Mouse (Mus musculus): Measurements from ENCODE around the gene Tmem170b. TPM values are rescaled to one million over a fixed set of nuclear protein-coding genes. Genes with fewer than 3 reads are reported as not detected.
A peak's percentile ranks its signal among the peaks of the same experiment; 100 is the strongest.

The Tmem170b gene
- 26.6 and 29.4 TPM in 2 replicates for polyA plus RNA-seq (2016; fragmentation: Nextera tagmentation; extraction: Ambion mirVana)

DNA sequence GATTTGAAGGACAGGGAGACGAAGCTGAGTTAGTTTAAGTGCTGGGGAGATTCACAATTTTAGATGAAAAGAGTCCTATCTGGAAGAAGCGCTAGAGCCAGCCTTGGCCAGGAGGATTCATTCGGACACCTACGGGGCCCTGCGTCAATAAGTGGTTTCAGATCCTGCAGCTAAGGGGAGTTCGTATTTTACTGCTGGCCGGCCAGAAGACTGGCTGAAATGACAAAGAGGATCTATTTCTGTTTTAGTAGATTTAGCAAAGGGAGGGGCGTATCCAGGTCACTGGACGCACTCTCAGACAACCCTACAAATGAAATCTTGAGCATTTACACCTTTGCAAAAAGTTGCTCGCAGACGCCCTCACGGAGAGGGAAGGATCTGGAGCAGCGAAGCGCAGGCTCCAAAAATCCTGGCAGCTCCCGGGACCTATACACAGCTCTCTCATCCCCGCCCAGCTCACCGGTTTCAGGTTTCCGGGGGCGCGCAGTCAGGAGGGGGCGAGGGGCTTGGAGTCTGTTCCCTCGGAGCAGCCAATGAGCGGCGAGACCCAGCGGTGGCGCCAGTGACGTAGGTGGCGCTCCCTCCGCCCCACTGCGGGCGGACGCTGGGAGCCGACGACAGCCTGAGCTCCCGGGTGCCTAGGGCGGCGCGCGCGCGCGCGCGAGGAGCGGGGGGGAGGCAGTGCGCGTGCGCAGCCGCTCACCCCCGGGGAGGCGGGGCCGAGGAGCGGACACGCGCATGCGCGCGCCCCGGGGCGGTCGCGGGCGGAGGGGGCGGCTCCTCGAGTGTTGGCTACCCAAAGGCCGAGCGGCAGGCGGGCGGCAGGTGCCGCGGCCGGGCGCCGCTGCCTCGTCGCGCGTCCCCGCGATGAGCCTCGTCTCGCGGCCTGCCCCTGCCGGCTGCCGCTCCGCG, at the start of gene Tmem170b:
Gene Tmem170b, plus strand, starts transcription at position 809 of the 912 bp plus-strand sequence.
- H3K9ac ChIP-seq (replicated peaks) = peak within 1 kb of the TSS; percentile 96
- H3K9me3 ChIP-seq = no peaks in the 10 kb centered on the region
- H3K4me3 ChIP-seq = peak within 1 kb of the TSS; percentile 98
- H3K27me3 ChIP-seq = no peaks in the 10 kb centered on the region
- peak within 1 kb of the TSS; percentile 66 for H3K4me2 ChIP-seq (replicated peaks)
- peak within 1 kb of the TSS; percentile 91 for H3K27ac ChIP-seq (replicated peaks)
- ATAC-seq (ENCODE audit: low FRiP score, low read depth) = peak; percentile 98
- H3K36me3 ChIP-seq = no peaks in the 10 kb centered on the region
- peaks cover 21% of the 10 kb centered on the region for H3K4me1 ChIP-seq
- 1% methylated on average over 54 of the region's 87 CpGs for WGBS

DNA sequence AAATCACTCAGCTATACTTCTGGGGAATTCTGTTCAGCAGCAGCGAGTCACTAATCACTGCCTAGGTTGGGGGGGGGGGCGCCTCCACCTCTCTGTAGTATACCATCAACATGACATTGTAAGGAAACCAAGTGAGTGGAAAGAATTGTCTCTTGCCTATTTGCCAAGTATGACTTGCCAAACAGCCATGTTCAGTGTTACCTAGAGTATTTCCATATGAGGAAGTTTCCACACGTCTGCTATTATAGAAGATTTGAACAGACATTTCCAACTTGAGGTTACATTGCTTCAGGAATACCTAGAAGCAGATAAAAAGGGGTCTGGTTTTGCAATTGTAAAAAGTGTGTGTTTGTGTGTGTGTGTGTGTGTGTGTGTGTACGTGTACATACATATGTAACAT, 44.7 kb upstream of the Tmem170b start:
- Histone ChIP-seq H3K27me3 (0 out of 2 replicates have a peak, but pooled peaks cover 5% of the 10 kb centered on the region), H3K36me3 (no peaks in the 10 kb centered on the region), H3K4me3 (no peak overlapping the region), H3K9ac (replicated peaks) (no peak overlapping the region), H3K4me2 (replicated peaks) (no peak overlapping the region), H3K4me1 (no peaks in the 10 kb centered on the region), H3K9me3 (no peaks in the 10 kb centered on the region), H3K27ac (replicated peaks) (no peak overlapping the region)
- 89% methylated on average over 4 of the region's 4 CpGs for WGBS
- no peak for ATAC-seq (ENCODE audit: low FRiP score, low read depth)

DNA sequence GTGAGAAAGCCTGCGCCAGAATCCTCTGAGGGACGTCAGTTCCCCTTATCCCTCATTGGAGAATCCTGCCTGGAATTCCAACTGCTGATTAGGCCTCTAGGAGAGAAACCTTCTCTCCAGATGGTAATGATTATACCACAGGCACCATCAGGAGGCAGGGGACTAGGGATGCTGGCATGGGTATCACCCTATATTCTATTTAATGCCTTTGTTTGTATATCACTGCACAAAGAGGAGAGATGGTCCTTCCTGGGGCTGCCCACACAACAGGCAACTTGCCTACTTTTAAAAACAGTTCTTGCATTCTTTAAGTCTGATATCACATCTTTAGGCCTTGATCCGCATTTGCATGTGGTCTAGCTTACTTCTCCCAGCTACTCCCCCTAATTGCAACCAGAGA, 37.3 kb upstream of the Tmem170b start:
- H3K4me2 ChIP-seq (replicated peaks) = no peak overlapping the region
- WGBS = 93% methylated on average over 3 of the region's 3 CpGs
- H3K4me3 ChIP-seq = no peak overlapping the region
- no peaks in the 10 kb centered on the region for H3K36me3 ChIP-seq
- H3K27me3 ChIP-seq = 0 out of 2 replicates have a peak, but pooled peaks cover 4% of the 10 kb centered on the region
- H3K9me3 ChIP-seq = no peaks in the 10 kb centered on the region
- H3K9ac ChIP-seq (replicated peaks) = no peak overlapping the region
- no peak for ATAC-seq (ENCODE audit: low FRiP score, low read depth)
- peaks cover 10% of the 10 kb centered on the region for H3K4me1 ChIP-seq
- H3K27ac ChIP-seq (replicated peaks) = no peak overlapping the region

DNA sequence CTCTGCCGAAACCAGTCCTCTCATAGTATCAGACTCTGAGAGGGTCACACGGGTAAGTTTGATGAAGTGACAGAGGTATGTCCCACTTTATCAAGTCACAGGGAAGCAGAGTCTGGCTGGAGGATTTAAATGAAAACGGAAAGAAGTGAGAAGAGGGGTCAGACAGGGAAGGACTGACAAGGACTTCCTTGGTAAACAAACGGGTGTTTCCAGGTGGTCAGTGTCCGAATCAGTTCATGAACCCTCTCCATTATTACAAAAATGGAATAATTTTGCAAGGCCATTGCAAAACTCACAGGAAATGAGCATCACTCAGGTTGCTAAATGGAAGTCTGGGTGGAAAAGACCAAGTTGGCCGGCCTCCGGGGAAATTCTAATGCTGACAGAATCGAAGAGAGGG, 36.8 kb upstream of the Tmem170b start:
- peaks cover 10% of the 10 kb centered on the region for H3K4me1 ChIP-seq
- H3K9ac ChIP-seq (replicated peaks) = no peak overlapping the region
- no peak overlapping the region for H3K27ac ChIP-seq (replicated peaks)
- no peaks in the 10 kb centered on the region for H3K9me3 ChIP-seq
- H3K4me3 ChIP-seq = no peak overlapping the region
- H3K27me3 ChIP-seq = 0 out of 2 replicates have a peak, but pooled peaks cover 3% of the 10 kb centered on the region
- ATAC-seq (ENCODE audit: low FRiP score, low read depth) = no peak
- 91% methylated on average over 8 of the region's 8 CpGs for WGBS
- no peak overlapping the region for H3K4me2 ChIP-seq (replicated peaks)
- no peaks in the 10 kb centered on the region for H3K36me3 ChIP-seq

DNA sequence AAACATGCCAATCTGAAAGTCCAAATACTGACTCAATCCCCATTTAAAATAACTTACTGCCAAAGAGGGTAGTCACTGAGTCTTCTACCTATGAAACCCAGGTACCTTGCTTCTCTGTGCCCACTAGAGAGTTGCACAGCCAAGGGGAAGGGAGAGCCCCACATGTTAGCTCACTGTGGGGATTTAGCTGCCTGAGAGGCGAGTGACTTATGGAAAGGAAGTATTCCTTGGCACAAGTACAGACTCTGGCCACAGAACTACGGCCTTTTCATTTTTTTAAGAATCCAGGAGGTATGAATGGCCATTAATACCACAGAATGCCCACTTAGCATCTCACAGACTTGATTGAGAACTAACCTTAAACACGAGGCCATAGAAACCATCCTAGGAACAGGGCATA, 35.9 kb upstream of the Tmem170b start:
- Histone ChIP-seq H3K9ac (replicated peaks) (no peak overlapping the region), H3K27ac (replicated peaks) (no peak overlapping the region), H3K4me2 (replicated peaks) (no peak overlapping the region), H3K9me3 (no peaks in the 10 kb centered on the region), H3K4me1 (peaks cover 10% of the 10 kb centered on the region), H3K27me3 (0 out of 2 replicates have a peak, but pooled peaks cover 3% of the 10 kb centered on the region), H3K36me3 (no peaks in the 10 kb centered on the region), H3K4me3 (no peak overlapping the region)
- 87% methylated on average over 3 of the region's 3 CpGs for WGBS
- ATAC-seq (ENCODE audit: low FRiP score, low read depth) = no peak

DNA sequence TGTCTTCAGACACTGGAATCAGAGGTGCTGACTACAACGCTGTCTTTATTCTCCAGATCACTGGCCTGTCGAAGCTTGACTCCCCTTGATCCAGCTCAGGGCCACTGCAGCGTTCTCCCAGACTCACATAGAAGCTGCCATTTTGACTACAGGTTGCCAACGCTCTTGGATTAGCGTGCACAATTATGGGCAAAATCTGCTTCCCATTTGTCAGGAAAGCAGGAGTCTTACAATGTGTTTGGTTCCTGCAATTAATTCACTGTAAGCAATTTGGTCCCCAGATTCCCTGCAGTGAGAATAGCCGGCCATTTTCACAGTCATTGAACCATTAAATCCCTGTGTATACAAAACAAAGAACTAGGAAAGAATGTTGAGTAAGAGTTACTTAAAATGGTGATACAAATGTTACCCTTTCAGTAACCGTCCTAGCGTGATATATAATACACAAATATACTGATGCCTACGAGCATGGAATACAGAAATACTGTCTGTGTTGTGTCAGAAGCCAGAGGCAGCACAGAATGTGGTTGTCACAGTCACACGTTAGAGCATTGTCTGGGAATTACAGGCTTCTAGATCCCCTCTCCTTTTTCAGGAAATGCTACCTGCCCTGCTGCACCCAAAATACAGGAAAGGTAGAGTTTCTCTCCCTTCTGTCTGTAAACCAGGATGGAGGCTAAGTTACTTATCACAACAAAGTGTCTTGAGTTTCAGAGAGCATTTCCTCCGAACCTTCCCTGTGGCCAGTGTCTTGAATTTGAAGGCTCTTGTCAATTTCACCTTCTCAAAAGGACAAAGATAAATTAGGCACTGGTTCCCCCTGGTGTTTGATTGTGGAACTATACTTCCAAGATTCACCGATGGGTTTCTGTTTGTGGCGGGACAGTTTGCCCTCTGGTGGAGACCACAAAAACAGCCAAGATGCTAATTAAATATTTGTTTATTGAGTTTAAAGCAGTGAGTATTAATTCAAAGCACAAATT, 34.0 kb upstream of the Tmem170b start:
- H3K4me2 ChIP-seq (replicated peaks) = peak overlapping the region; percentile 41
- H3K4me3 ChIP-seq = no peak overlapping the region
- 0 out of 2 replicates have a peak, but pooled peaks cover 3% of the 10 kb centered on the region for H3K27me3 ChIP-seq
- no peak for ATAC-seq (ENCODE audit: low FRiP score, low read depth)
- H3K4me1 ChIP-seq = peaks cover 10% of the 10 kb centered on the region
- H3K9me3 ChIP-seq = no peaks in the 10 kb centered on the region
- WGBS = 22% methylated on average over 13 of the region's 13 CpGs
- 0 out of 2 replicates have a peak overlapping the region, but pooled peaks have one; percentile 25 for H3K27ac ChIP-seq (replicated peaks)
- H3K36me3 ChIP-seq = no peaks in the 10 kb centered on the region
- no peak overlapping the region for H3K9ac ChIP-seq (replicated peaks)

DNA sequence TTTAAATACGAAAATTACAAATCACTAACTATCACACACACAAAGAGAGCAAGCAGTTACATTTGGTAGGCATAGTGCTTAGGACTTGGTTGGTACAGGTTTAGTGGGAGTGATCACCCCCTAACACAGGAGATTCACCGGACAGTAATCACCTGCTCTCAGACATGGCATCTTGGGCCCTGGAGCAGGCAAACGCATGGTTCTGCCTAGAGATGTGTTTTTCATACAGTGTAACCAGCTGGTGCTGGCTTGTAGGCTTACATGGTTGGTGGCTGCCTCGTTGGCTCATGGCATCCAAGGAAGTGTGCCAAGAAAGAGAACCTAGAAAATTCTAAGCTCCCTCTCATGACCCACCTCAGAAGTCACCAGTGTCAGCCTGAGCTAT, 33.4 kb upstream of the Tmem170b start:
- H3K36me3 ChIP-seq = no peaks in the 10 kb centered on the region
- 0 out of 2 replicates have a peak, but pooled peaks cover 3% of the 10 kb centered on the region for H3K27me3 ChIP-seq
- H3K9ac ChIP-seq (replicated peaks) = no peak overlapping the region
- H3K9me3 ChIP-seq = no peaks in the 10 kb centered on the region
- no peak overlapping the region for H3K4me3 ChIP-seq
- H3K27ac ChIP-seq (replicated peaks) = no peak overlapping the region
- ATAC-seq (ENCODE audit: low FRiP score, low read depth) = 0 out of 2 replicates have a peak, but pooled peaks have one; percentile 49
- WGBS = 51% methylated on average over 4 of the region's 4 CpGs
- peaks cover 10% of the 10 kb centered on the region for H3K4me1 ChIP-seq
- H3K4me2 ChIP-seq (replicated peaks) = no peak overlapping the region

DNA sequence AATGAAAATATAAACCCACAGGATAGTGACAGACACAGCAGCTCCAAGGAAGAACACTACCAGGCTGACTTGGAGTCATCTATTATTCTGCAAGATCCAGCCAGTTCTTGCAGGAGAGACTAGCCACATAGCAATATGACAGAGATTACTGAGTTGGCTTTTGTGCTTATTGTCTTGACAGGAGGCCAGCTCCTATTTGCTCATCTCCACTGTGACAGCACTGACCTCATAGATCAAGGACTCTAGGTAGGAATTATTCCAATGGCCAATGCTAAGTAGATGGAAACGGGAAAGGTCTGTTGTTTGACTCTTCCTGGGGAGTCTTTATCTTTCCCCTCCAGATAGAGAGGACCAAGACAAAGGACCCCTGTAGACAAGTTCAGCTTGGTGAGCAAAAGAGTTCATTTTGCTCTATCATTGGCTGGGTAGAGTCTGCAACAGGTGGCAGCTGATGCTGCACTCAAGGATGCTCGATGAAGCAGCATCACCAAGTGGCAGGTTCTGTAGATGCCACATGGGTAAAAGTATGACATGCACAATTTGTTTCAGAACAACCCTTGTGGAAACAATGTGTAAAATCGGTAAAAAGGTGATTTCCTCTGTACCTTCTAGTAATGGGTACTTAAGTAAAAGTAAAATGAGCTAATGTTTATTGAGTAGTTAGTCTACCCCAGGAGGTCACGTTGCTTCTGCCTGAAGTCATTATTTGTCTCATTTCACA, 32.4 kb upstream of the Tmem170b start:
- WGBS = 49% methylated on average over 4 of the region's 4 CpGs
- Histone ChIP-seq H3K9ac (replicated peaks) (no peak overlapping the region), H3K4me2 (replicated peaks) (no peak overlapping the region), H3K9me3 (no peaks in the 10 kb centered on the region), H3K36me3 (no peaks in the 10 kb centered on the region), H3K27ac (replicated peaks) (no peak overlapping the region), H3K27me3 (0 out of 2 replicates have a peak, but pooled peaks cover 3% of the 10 kb centered on the region), H3K4me1 (peaks cover 10% of the 10 kb centered on the region), H3K4me3 (no peak overlapping the region)
- ATAC-seq (ENCODE audit: low FRiP score, low read depth) = no peak

DNA sequence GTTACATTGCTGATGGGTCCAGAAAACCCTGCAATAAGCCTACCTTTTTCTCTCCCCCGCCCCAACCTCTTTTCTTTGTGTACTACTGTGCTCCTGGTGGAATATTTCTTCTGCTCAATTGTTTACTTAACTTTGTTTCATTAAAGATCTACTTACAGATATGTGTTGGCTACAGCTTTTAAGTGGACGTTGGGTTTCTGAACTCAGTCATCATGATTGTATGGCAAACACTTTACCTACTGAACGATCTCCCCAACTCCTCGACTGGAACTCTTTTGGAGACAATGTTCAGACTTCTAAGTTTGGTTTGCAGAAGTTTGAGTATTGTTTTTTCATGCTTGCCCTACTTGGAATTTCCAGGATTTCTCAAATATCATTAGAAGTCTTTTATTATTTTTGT, 24.6 kb upstream of the Tmem170b start:
- WGBS = 83% methylated on average over 4 of the region's 4 CpGs

DNA sequence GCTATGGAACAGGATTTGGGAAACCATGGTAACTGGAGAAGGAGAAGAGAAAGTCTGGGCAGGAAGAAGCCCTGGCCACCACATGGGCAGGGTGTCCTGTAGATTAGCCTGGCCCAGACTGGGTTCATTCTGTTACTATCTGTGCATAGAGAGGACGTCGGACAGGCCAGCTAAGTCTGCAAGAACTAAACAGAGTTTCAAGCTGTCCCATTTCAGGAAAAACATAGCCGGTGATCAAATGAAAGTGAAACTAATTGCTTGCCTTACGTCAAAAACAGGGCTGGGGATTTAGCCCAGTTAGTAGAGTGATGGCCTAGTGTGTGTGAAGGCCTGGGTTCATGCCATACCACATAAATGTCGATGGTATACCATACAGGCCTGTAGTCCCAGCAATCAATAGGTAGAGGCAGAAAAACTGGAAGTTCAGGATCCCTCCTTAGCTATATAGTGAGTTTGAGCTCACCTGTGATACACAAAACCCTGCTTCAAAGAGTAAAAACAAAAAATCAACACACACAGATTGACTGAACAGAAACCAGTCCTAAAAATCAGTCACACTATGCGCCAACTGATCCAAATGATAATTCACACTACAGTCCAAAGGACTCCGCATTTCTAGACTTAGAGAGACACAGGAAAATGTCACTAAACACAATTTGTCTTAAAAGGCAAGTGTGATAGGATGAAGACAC, 21.9 kb upstream of the Tmem170b start:
- no peaks in the 10 kb centered on the region for H3K36me3 ChIP-seq
- ATAC-seq (ENCODE audit: low FRiP score, low read depth) = no peak
- no peak overlapping the region for H3K4me2 ChIP-seq (replicated peaks)
- H3K9me3 ChIP-seq = no peaks in the 10 kb centered on the region
- no peak overlapping the region for H3K27ac ChIP-seq (replicated peaks)
- H3K9ac ChIP-seq (replicated peaks) = no peak overlapping the region
- H3K4me3 ChIP-seq = no peak overlapping the region
- 88% methylated on average over 7 of the region's 7 CpGs for WGBS
- H3K27me3 ChIP-seq = no peaks in the 10 kb centered on the region
- H3K4me1 ChIP-seq = no peaks in the 10 kb centered on the region

More for the DNA sequence above, 24.6 kb upstream of the Tmem170b start:
- H3K4me1 ChIP-seq = no peaks in the 10 kb centered on the region
- H3K9ac ChIP-seq (replicated peaks) = no peak overlapping the region
- H3K9me3 ChIP-seq = no peaks in the 10 kb centered on the region
- no peak for ATAC-seq (ENCODE audit: low FRiP score, low read depth)
- no peaks in the 10 kb centered on the region for H3K27me3 ChIP-seq
- no peak overlapping the region for H3K4me2 ChIP-seq (replicated peaks)
- no peak overlapping the region for H3K4me3 ChIP-seq
- H3K27ac ChIP-seq (replicated peaks) = no peak overlapping the region
- no peaks in the 10 kb centered on the region for H3K36me3 ChIP-seq

DNA sequence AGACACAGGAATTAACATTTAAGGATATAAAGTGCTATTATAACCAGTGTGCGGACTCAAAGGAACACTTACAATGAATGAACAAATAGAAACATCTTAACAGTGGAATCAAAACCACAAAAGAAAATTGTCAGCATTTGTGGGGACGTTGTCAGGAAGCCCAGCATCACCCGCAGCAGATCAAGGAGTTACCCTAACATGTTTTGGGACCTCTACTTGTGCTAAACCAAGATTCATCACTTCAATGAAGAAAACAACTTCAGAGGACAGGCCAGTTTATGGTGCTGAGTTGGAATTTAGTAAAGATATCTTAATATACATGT, 21.4 kb upstream of the Tmem170b start:
- Histone ChIP-seq H3K4me2 (replicated peaks) (no peak overlapping the region), H3K9me3 (no peaks in the 10 kb centered on the region), H3K4me3 (no peak overlapping the region), H3K9ac (replicated peaks) (no peak overlapping the region), H3K27me3 (no peaks in the 10 kb centered on the region), H3K4me1 (no peaks in the 10 kb centered on the region), H3K27ac (replicated peaks) (no peak overlapping the region), H3K36me3 (no peaks in the 10 kb centered on the region)
- WGBS = 90% methylated on average over 3 of the region's 3 CpGs
- no peak for ATAC-seq (ENCODE audit: low FRiP score, low read depth)

Data from midbrain, embryonic 12.5 days (tissue).